Mouse (Mus musculus) limb, embryonic 13.5 days (tissue): ENCODE measurements around the gene Casc3. TPM values are rescaled to one million over a fixed set of nuclear protein-coding genes. Genes with fewer than 3 reads are reported as not detected.
"Not testable (repeated sequence)": the region's sequence is repeated elsewhere in the genome, so short reads cannot be mapped to it uniquely, and the experiment has no call there.

Experiments
- ATAC-seq: fragments of 200-750 bp; cut with Nextera tagmentation; 2 replicates; pipeline ENCODE4 v1.8.0; 2017; ENCODE audit warnings: low read depth, moderate number of reproducible peaks, moderate TSS enrichment; ENCODE audit not compliant: low FRiP score
- H3K27ac ChIP-seq: fragments of 300-500 bp; sonication (generic); 2 replicates; pipeline ENCODE4 v1.5.1; 2015; ENCODE audit warnings: inconsistent platforms, mild to moderate bottlenecking, moderate library complexity
- H3K27me3 ChIP-seq: fragments of 300-500 bp; sonication (generic); 2 replicates; pipeline ENCODE4 v1.6.1; 2015; ENCODE audit warnings: mild to moderate bottlenecking, inconsistent platforms
- H3K36me3 ChIP-seq: fragments of 300-500 bp; sonication (generic); 2 replicates; pipeline ENCODE4 v1.6.1; 2015; ENCODE audit warnings: inconsistent platforms, mild to moderate bottlenecking, moderate library complexity
- H3K4me1 ChIP-seq: fragments of 300-500 bp; sonication (generic); 2 replicates; pipeline ENCODE4 v1.6.1; 2015; ENCODE audit warnings: inconsistent platforms
- H3K4me2 ChIP-seq: fragments of 300-500 bp; sonication (generic); replicated peaks from 2 replicates; pipeline ENCODE4 v1.6.1; 2015; ENCODE audit warnings: inconsistent platforms, mild to moderate bottlenecking, moderate library complexity
- H3K4me3 ChIP-seq: fragments of 300-500 bp; sonication (generic); 2 replicates; pipeline ENCODE4 v1.5.1; 2015; ENCODE audit warnings: moderate library complexity, mild to moderate bottlenecking, inconsistent platforms
- H3K9ac ChIP-seq: fragments of 300-500 bp; sonication (generic); 2 replicates; pipeline ENCODE4 v1.6.1; 2015; ENCODE audit warnings: mild to moderate bottlenecking, inconsistent platforms
- H3K9me3 ChIP-seq: fragments of 300-500 bp; sonication (generic); 2 replicates; pipeline ENCODE4 v1.6.1; 2016; ENCODE audit warnings: inconsistent platforms
- WGBS: fragments of 180-500 bp; shearing (Covaris S2); methylation state at CpG from one replicate; pipeline ENCODE4 v1.1.7; 2015; 5-methylcytosine and 5-hydroxymethylcytosine counted together
- polyA plus RNA-seq: library from polyadenylated mRNA; unstranded; fragments of >200 nt; fragmentation: Nextera tagmentation; extraction: Ambion mirVana; gene quantifications from 2 replicates; pipeline ENCODE4 v1.2.1, GENCODE M21; 2015

Casc3 gene
- polyA plus RNA-seq, 1 experiment from 2014 or later, result 39.5 TPM

GRCm38 (mm10) chr11:98795015-98795713 lies 9.5 kb upstream of the Casc3 start, which contains the start of gene Msl1:
Gene Msl1, plus strand, starts transcription at chr11:98795516.
- peaks cover 31% of the 10 kb centered on the region for H3K4me1 ChIP-seq
- WGBS, result under 1% methylated on average over 53 of the region's 89 CpGs
- peak within 1 kb of the TSS; percentile 100 for H3K4me3 ChIP-seq
- ATAC-seq, result peak; percentile 71
- peaks cover 18% of the 10 kb centered on the region for H3K36me3 ChIP-seq
- H3K27ac ChIP-seq, result peak within 1 kb of the TSS; percentile 100
- peak within 1 kb of the TSS; percentile 99 for H3K4me2 ChIP-seq
- peak within 1 kb of the TSS; percentile 100 for H3K9ac ChIP-seq
- H3K9me3 ChIP-seq, result no peaks in the 10 kb centered on the region
- no peaks in the 10 kb centered on the region for H3K27me3 ChIP-seq

GRCm38 (mm10) chr11:98795714-98796514 lies 8.8 kb upstream of the Casc3 start:
- Histone ChIP-seq H3K27ac (peak overlapping the region; percentile 100), H3K9me3 (no peaks in the 10 kb centered on the region), H3K4me1 (peaks cover 31% of the 10 kb centered on the region), H3K9ac (peak overlapping the region; percentile 100), H3K4me2 (peak overlapping the region; percentile 99), H3K36me3 (peaks cover 25% of the 10 kb centered on the region), H3K4me3 (peak overlapping the region; percentile 100), H3K27me3 (no peaks in the 10 kb centered on the region)
- under 1% methylated on average over 61 of the region's 74 CpGs for WGBS
- ATAC-seq, result peak; percentile 22; the same call in 1 of the 2 replicates

- ATAC-seq, result peak; percentile 41
- H3K27ac ChIP-seq, result peak overlapping the region; percentile 100
- peak overlapping the region; percentile 100 for H3K9ac ChIP-seq
- peaks cover 33% of the 10 kb centered on the region for H3K36me3 ChIP-seq
- peaks cover 31% of the 10 kb centered on the region for H3K4me1 ChIP-seq
- H3K9me3 ChIP-seq, result no peaks in the 10 kb centered on the region
- H3K27me3 ChIP-seq, result no peaks in the 10 kb centered on the region
- H3K4me3 ChIP-seq, result peak overlapping the region; percentile 100
- WGBS, result 2% methylated on average over 23 of the region's 23 CpGs
- peak overlapping the region; percentile 99 for H3K4me2 ChIP-seq
Measured at GRCm38 (mm10) chr11:98796515-98797216, 8.0 kb upstream of the Casc3 start.

DNA sequence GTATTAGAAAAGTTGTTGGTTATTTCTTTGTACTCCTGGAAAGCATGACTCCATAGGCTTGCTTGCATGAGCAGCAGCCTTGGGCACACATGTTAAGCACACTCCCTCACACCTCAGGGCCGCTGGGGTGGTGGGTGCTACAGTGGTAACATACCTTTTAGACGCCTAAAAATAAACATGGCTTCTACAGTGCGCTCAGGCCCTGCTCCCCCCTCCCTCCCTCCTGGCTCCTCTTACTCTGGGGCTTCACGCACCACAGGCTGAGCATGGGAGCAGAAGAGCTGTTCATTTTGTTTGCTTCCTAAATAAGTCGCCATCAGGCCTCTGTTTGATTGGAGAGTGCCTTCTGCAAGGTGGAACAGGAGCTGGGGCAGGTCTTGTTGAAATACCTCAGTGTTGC lies 7.4 kb upstream of the Casc3 start:
- Histone ChIP-seq H3K27ac (0 out of 2 replicates have a peak overlapping the region, but pooled peaks have one; percentile 22), H3K27me3 (no peaks in the 10 kb centered on the region), H3K9me3 (no peaks in the 10 kb centered on the region), H3K36me3 (peaks cover 39% of the 10 kb centered on the region), H3K4me2 (peak overlapping the region; percentile 99), H3K9ac (peak overlapping the region; percentile 100), H3K4me1 (peaks cover 31% of the 10 kb centered on the region), H3K4me3 (peak overlapping the region; percentile 100)
- WGBS, result 6% methylated on average over 5 of the region's 5 CpGs
- ATAC-seq, result no peak

- no peaks in the 10 kb centered on the region for H3K9me3 ChIP-seq
- H3K27me3 ChIP-seq, result no peaks in the 10 kb centered on the region
- peaks cover 31% of the 10 kb centered on the region for H3K4me1 ChIP-seq
- peak overlapping the region; percentile 99 for H3K4me2 ChIP-seq
- H3K4me3 ChIP-seq, result peak overlapping the region; percentile 100
- peaks cover 45% of the 10 kb centered on the region for H3K36me3 ChIP-seq
- 60% methylated on average over 4 of the region's 4 CpGs for WGBS
- peak overlapping the region; percentile 100 for H3K9ac ChIP-seq
- ATAC-seq, result no peak
- H3K27ac ChIP-seq, result no peak overlapping the region
Measured at GRCm38 (mm10) chr11:98797909-98798308, 6.8 kb upstream of the Casc3 start.

GRCm38 (mm10) chr11:98808417-98808816 lies 3.7 kb downstream of the Casc3 start:
- Histone ChIP-seq H3K4me2 (peak overlapping the region; percentile 66), H3K36me3 (peaks cover 69% of the 10 kb centered on the region), H3K9ac (no peak overlapping the region), H3K4me1 (peaks cover 26% of the 10 kb centered on the region), H3K27me3 (no peaks in the 10 kb centered on the region), H3K27ac (peak overlapping the region; percentile 61; the same call in 1 of the 2 replicates), H3K9me3 (no peaks in the 10 kb centered on the region), H3K4me3 (peak overlapping the region; percentile 85)
- no peak for ATAC-seq
- WGBS, result 73% methylated on average over 2 of the region's 2 CpGs

GRCm38 (mm10) chr11:98809457-98810290 lies 5.0 kb downstream of the Casc3 start:
- ATAC-seq, result peak; percentile 99

GRCm38 (mm10) chr11:98810686-98811085 lies 6.0 kb downstream of the Casc3 start:
- Histone ChIP-seq H3K9me3 (no peaks in the 10 kb centered on the region), H3K9ac (peak overlapping the region; percentile 92), H3K36me3 (peaks cover 69% of the 10 kb centered on the region), H3K4me1 (peaks cover 26% of the 10 kb centered on the region), H3K4me3 (peak overlapping the region; percentile 85), H3K27ac (no peak overlapping the region), H3K4me2 (peak overlapping the region; percentile 66), H3K27me3 (no peaks in the 10 kb centered on the region)
- ATAC-seq, result no peak
- WGBS, result 61% methylated on average over 7 of the region's 7 CpGs

More at GRCm38 (mm10) chr11:98809457-98810290, 5.0 kb downstream of the Casc3 start:
- H3K9me3 ChIP-seq, result no peaks in the 10 kb centered on the region
- H3K4me2 ChIP-seq, result peak overlapping the region; percentile 66
- peaks cover 69% of the 10 kb centered on the region for H3K36me3 ChIP-seq
- WGBS, result under 1% methylated on average over 83 of the region's 84 CpGs
- H3K27ac ChIP-seq, result peak overlapping the region; percentile 98
- H3K9ac ChIP-seq, result peak overlapping the region; percentile 92
- no peaks in the 10 kb centered on the region for H3K27me3 ChIP-seq
- peak overlapping the region; percentile 85 for H3K4me3 ChIP-seq
- H3K4me1 ChIP-seq, result peaks cover 26% of the 10 kb centered on the region

DNA sequence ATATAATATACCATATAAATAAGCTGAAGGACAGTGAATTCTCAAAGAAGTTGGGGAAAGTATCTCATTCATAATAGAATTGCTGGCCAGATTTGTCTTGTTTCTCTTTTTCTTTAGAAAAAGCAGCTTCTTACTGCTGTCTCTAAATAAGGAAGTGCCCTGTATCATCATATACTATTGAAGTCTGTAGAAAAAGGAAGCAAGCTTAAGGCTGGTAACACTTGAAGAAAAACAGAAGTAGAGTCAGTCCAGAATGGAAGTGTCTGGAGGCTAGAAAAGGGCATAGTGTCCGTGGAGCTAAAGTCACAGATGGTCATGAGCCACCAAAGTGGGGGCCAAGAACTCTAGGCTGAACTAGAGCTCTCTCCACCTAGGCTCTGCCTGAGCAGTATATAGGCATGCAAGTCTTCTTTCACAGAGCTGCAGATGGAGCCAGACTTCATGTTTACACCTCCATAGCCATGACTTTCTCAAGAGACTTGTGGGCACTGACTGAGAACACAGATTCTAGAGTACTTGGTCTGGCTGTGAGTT lies 12.1 kb downstream of the Casc3 start:
- H3K36me3 ChIP-seq, result peaks cover 96% of the 10 kb centered on the region
- 97% methylated on average over 1 of the region's 1 CpGs for WGBS
- H3K4me3 ChIP-seq, result no peak overlapping the region
- H3K4me2 ChIP-seq, result no peak overlapping the region
- H3K9me3 ChIP-seq, result no peaks in the 10 kb centered on the region
- H3K4me1 ChIP-seq, result peaks cover under 1% of the 10 kb centered on the region; the same call in 1 of the 2 replicates
- H3K27me3 ChIP-seq, result no peaks in the 10 kb centered on the region
- H3K27ac ChIP-seq, result no peak overlapping the region
- ATAC-seq, result no peak
- H3K9ac ChIP-seq, result no peak overlapping the region

GRCm38 (mm10) chr11:98820968-98821367 lies 16.3 kb downstream of the Casc3 start:
- no peak overlapping the region for H3K27ac ChIP-seq
- 94% methylated on average over 5 of the region's 5 CpGs for WGBS
- no peak overlapping the region for H3K4me3 ChIP-seq
- no peaks in the 10 kb centered on the region for H3K9me3 ChIP-seq
- H3K4me1 ChIP-seq, result no peaks in the 10 kb centered on the region
- H3K27me3 ChIP-seq, result no peaks in the 10 kb centered on the region
- ATAC-seq, result no peak
- no peak overlapping the region for H3K4me2 ChIP-seq
- peaks cover 99% of the 10 kb centered on the region for H3K36me3 ChIP-seq
- no peak overlapping the region for H3K9ac ChIP-seq

GRCm38 (mm10) chr11:98826071-98826470 lies 21.4 kb downstream of the Casc3 start:
- H3K4me2 ChIP-seq, H3K4me3 ChIP-seq, ATAC-seq, H3K27ac ChIP-seq, H3K9ac ChIP-seq, H3K9me3 ChIP-seq, H3K27me3 ChIP-seq, H3K4me1 ChIP-seq: not testable (repeated sequence)
- peaks cover 95% of the 10 kb centered on the region for H3K36me3 ChIP-seq
- WGBS, result 93% methylated on average over 2 of the region's 2 CpGs
